Mouse (Mus musculus): ENCODE measurements around the gene Arid4a. TPM values are rescaled to one million over a fixed set of nuclear protein-coding genes. Genes with fewer than 3 reads are reported as not detected.
"Not testable (repeated sequence)": the region's sequence is repeated elsewhere in the genome, so short reads cannot be mapped to it uniquely, and the experiment has no call there.

The Arid4a gene
- polyA plus RNA-seq, 1 experiment = not detected

GRCm38 (mm10) chr12:71024411-71024810 is 8.6 kb downstream of the Arid4a start:
- H3K27ac ChIP-seq (ENCODE audit: insufficient read depth, low read depth, low read length) = no peak overlapping the region
- H3K4me3 ChIP-seq (ENCODE audit: insufficient read depth, low read depth, low read length) = no peak overlapping the region
- no peaks in the 10 kb centered on the region for H3K4me1 ChIP-seq (ENCODE audit: control insufficient read depth, insufficient read depth, low read length)
- 99% methylated on average over 10 of the region's 10 CpGs for WGBS
- TF ChIP-seq POLR2A (IDR thresholded peaks at IDR 0.05; ENCODE audit: insufficient read depth, low read depth, low read length) (no peak), CTCF (IDR thresholded peaks at IDR 0.05; ENCODE audit: insufficient read depth, low read depth, low read length) (no peak)

DNA sequence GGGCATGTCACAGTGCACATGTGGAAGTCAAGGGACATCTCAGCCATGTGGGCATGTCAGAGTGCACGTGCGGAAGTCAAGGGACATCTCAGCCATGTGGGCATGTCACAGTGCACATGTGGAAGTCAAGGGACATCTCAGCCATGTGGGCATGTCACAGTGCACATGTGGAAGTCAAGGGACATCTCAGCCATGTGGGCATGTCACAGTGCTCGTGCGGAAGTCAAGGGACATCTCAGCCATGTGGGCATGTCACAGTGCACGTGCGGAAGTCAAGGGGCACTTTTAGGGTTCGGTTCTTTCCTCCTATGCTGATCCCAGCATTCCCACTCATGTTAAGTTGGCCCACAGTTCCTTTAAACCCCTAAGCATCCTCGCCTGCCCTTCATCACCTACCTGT is 12.5 kb downstream of the Arid4a start:
- H3K4me1 ChIP-seq (ENCODE audit: control insufficient read depth, insufficient read depth, low read length); H3K27ac ChIP-seq (ENCODE audit: insufficient read depth, low read depth, low read length); H3K4me3 ChIP-seq (ENCODE audit: insufficient read depth, low read depth, low read length): not testable (repeated sequence)
- 91% methylated on average over 8 of the region's 8 CpGs for WGBS

GRCm38 (mm10) chr12:71030260-71030659 is 14.5 kb downstream of the Arid4a start:
- Histone ChIP-seq H3K4me1 (ENCODE audit: control insufficient read depth, insufficient read depth, low read length) (no peaks in the 10 kb centered on the region), H3K27ac (ENCODE audit: insufficient read depth, low read depth, low read length) (no peak overlapping the region), H3K4me3 (ENCODE audit: insufficient read depth, low read depth, low read length) (no peak overlapping the region)
- TF ChIP-seq CTCF (IDR thresholded peaks at IDR 0.05; ENCODE audit: insufficient read depth, low read depth, low read length) (no peak), POLR2A (IDR thresholded peaks at IDR 0.05; ENCODE audit: insufficient read depth, low read depth, low read length) (no peak)
- WGBS = 91% methylated on average over 8 of the region's 8 CpGs

DNA sequence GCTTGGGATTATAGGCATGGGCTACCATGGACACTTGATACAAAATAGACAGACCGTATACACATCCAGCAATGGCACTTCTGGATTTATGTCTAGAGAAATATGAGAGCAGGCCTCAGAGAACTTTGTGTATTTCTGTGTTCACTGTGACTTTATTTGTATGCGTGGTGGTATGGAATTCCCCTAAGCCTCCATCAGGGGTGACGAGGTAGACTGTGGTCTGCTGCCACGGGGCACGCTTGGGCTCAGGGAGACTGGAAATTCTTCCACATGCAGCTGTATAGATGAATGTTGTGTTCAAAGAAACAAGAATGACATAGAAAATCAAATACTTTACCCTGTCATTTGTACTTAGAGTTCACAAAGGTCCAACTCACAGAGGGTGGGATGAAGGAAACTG is 14.9 kb downstream of the Arid4a start:
- no peak overlapping the region for H3K27ac ChIP-seq (ENCODE audit: insufficient read depth, low read depth, low read length)
- no peak for TF ChIP-seq POLR2A (IDR thresholded peaks at IDR 0.05; ENCODE audit: insufficient read depth, low read depth, low read length)
- TF ChIP-seq CTCF (IDR thresholded peaks at IDR 0.05; ENCODE audit: insufficient read depth, low read depth, low read length) = no peak
- no peaks in the 10 kb centered on the region for H3K4me1 ChIP-seq (ENCODE audit: control insufficient read depth, insufficient read depth, low read length)
- 95% methylated on average over 5 of the region's 5 CpGs for WGBS
- no peak overlapping the region for H3K4me3 ChIP-seq (ENCODE audit: insufficient read depth, low read depth, low read length)

GRCm38 (mm10) chr12:71035826-71036225 is 20.0 kb downstream of the Arid4a start:
- H3K4me3 ChIP-seq (ENCODE audit: insufficient read depth, low read depth, low read length) = no peak overlapping the region
- H3K27ac ChIP-seq (ENCODE audit: insufficient read depth, low read depth, low read length) = no peak overlapping the region
- TF ChIP-seq CTCF (IDR thresholded peaks at IDR 0.05; ENCODE audit: insufficient read depth, low read depth, low read length) (no peak), POLR2A (IDR thresholded peaks at IDR 0.05; ENCODE audit: insufficient read depth, low read depth, low read length) (no peak)
- 95% methylated on average over 4 of the region's 4 CpGs for WGBS
- 0 out of 2 replicates have a peak, but pooled peaks cover 3% of the 10 kb centered on the region for H3K4me1 ChIP-seq (ENCODE audit: control insufficient read depth, insufficient read depth, low read length)

DNA sequence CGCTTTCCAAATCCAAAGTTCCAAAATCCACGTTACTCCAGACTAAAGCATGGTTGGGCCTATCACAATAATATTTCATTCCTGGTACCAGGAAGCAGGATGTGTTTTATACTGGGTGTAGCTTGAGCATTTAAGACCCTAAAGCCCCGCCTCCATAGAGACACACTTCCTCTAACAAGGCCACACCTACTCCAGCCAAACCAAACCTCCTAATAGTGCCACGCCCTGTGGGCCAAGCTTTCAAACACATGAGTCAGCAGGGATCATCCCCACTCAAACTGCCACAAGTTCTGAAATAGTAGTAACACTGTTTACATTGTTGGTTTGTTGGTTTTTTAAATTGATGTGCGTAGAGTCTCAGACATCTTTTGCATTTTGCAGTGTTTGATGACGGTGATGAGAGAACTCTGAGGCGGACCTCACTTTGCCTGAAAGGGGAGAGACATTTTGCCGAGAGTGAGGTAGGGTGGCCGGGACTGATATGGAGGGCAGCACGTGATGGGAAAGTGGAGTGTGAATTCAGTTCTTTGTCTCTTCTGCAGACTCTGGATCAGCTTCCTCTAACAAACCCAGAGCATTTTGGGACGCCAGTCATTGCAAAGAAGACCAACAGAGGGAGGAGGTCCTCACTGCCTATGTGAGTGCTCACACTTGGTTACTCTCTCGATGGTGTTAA is 21.1 kb downstream of the Arid4a start:
- Histone ChIP-seq H3K4me1 (ENCODE audit: control insufficient read depth, insufficient read depth, low read length) (0 out of 2 replicates have a peak, but pooled peaks cover 3% of the 10 kb centered on the region), H3K4me3 (ENCODE audit: insufficient read depth, low read depth, low read length) (no peak overlapping the region), H3K27ac (ENCODE audit: insufficient read depth, low read depth, low read length) (no peak overlapping the region)
- TF ChIP-seq CTCF (IDR thresholded peaks at IDR 0.05; ENCODE audit: insufficient read depth, low read depth, low read length) = no peak
- WGBS = 93% methylated on average over 12 of the region's 12 CpGs

DNA sequence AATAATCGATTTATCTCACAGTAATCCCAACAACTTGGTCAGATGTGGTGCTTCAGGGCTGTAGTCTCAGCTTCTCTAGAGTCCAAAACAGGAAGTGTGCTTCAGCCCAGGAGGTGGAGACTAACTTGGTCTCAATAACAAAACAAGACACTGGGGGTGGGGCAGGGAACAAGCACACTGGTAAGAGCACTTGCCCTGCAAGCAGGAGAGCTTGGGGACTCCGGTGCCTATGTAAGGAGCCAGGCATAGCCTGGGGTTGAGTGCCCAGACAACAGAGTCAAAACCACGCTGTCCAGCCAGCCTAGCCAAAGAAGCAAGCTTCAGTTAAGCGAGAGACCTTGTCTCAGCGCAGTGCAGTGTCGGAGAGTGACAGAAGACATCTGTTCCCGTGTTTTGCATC is 24.7 kb downstream of the Arid4a start:
- H3K4me1 ChIP-seq (ENCODE audit: control insufficient read depth, insufficient read depth, low read length) = 0 out of 2 replicates have a peak, but pooled peaks cover 3% of the 10 kb centered on the region
- no peak overlapping the region for H3K4me3 ChIP-seq (ENCODE audit: insufficient read depth, low read depth, low read length)
- WGBS = 88% methylated on average over 7 of the region's 7 CpGs
- TF ChIP-seq POLR2A (IDR thresholded peaks at IDR 0.05; ENCODE audit: insufficient read depth, low read depth, low read length) (no peak), CTCF (IDR thresholded peaks at IDR 0.05; ENCODE audit: insufficient read depth, low read depth, low read length) (no peak)
- H3K27ac ChIP-seq (ENCODE audit: insufficient read depth, low read depth, low read length) = no peak overlapping the region

DNA sequence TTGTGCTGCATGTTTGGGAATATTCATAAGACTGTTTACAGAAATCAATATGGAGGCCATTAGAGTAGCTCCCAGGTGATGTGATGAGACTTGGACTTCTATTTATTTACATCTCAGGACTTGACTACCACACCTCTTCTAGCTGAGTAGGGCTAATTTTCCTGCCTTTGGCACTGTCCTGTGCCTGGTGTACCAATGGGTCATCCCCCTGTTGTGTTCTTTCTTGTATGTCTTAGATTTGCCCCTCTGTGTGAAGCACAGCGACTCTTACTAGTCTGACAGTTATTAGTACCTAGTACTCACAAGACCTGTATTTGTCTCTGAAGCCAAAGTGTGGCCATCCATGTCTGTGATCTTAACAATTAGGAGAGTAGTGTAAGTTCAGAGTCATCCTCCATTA is 26.7 kb downstream of the Arid4a start:
- H3K4me1 ChIP-seq (ENCODE audit: control insufficient read depth, insufficient read depth, low read length) = 0 out of 2 replicates have a peak, but pooled peaks cover 5% of the 10 kb centered on the region
- TF ChIP-seq POLR2A (IDR thresholded peaks at IDR 0.05; ENCODE audit: insufficient read depth, low read depth, low read length) = no peak
- no peak for TF ChIP-seq CTCF (IDR thresholded peaks at IDR 0.05; ENCODE audit: insufficient read depth, low read depth, low read length)
- WGBS = 100% methylated on average over 1 of the region's 1 CpGs
- no peak overlapping the region for H3K4me3 ChIP-seq (ENCODE audit: insufficient read depth, low read depth, low read length)
- no peak overlapping the region for H3K27ac ChIP-seq (ENCODE audit: insufficient read depth, low read depth, low read length)

- H3K4me1 ChIP-seq (ENCODE audit: control insufficient read depth, insufficient read depth, low read length) = 0 out of 2 replicates have a peak, but pooled peaks cover 5% of the 10 kb centered on the region
- no peak for TF ChIP-seq POLR2A (IDR thresholded peaks at IDR 0.05; ENCODE audit: insufficient read depth, low read depth, low read length)
- no peak for TF ChIP-seq CTCF (IDR thresholded peaks at IDR 0.05; ENCODE audit: insufficient read depth, low read depth, low read length)
- no peak overlapping the region for H3K27ac ChIP-seq (ENCODE audit: insufficient read depth, low read depth, low read length)
- WGBS = 76% methylated on average over 3 of the region's 3 CpGs
- no peak overlapping the region for H3K4me3 ChIP-seq (ENCODE audit: insufficient read depth, low read depth, low read length)
Measured at GRCm38 (mm10) chr12:71043571-71043970, 27.8 kb downstream of the Arid4a start.

DNA sequence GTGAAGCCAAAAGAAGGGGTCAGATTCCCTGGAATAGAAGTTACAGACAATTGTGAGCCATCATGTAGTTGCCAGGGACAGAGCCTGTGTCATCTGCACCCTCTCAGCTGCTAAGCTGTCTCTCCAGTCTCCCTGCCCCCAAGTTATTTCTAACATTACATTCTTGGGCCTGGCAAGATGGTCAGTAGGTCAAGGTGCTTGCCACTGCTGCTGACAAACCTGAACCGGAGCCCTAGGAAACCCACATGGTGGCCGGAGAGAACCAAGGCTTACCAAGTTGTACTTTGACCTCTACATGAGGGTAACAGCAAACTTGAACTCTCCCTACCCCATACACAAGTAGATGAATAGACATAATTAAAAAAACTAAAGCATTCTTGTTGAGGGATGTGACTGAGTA is 28.7 kb downstream of the Arid4a start:
- Histone ChIP-seq H3K4me3 (ENCODE audit: insufficient read depth, low read depth, low read length) (no peak overlapping the region), H3K4me1 (ENCODE audit: control insufficient read depth, insufficient read depth, low read length) (0 out of 2 replicates have a peak, but pooled peaks cover 5% of the 10 kb centered on the region), H3K27ac (ENCODE audit: insufficient read depth, low read depth, low read length) (no peak overlapping the region)
- 98% methylated on average over 2 of the region's 2 CpGs for WGBS
- TF ChIP-seq POLR2A (IDR thresholded peaks at IDR 0.05; ENCODE audit: insufficient read depth, low read depth, low read length) = no peak
- no peak for TF ChIP-seq CTCF (IDR thresholded peaks at IDR 0.05; ENCODE audit: insufficient read depth, low read depth, low read length)
